Mouse (Mus musculus): Measurements from ENCODE around the gene Tlx3. TPM values are rescaled to one million over a fixed set of nuclear protein-coding genes. Genes with fewer than 3 reads are reported as not detected.

The Tlx3 gene
- polyA plus RNA-seq, 1 experiment from 2014 or later = not detected

- WGBS = 6% methylated on average over 12 of the region's 12 CpGs
- no peaks in the 10 kb centered on the region for H3K9me3 ChIP-seq (ENCODE audit: control insufficient read depth, low read length)
- no peak overlapping the region for H3K4me3 ChIP-seq (ENCODE audit: low read depth, low read length)
- DNase-seq (ENCODE audit: low spot score) = no peak
- no peak for ATAC-seq (replicated peaks; ENCODE audit: low FRiP score)
- H3K27ac ChIP-seq (ENCODE audit: low read depth, low read length) = no peak overlapping the region
- H3K27me3 ChIP-seq (replicated peaks; ENCODE audit: control insufficient read depth, insufficient read depth, low read length) = peaks cover 77% of the 10 kb centered on the region
- H3K9ac ChIP-seq (ENCODE audit: low read depth, low read length) = no peak overlapping the region
- H3K4me2 ChIP-seq = no peak overlapping the region
- no peaks in the 10 kb centered on the region for H3K4me1 ChIP-seq (replicated peaks; ENCODE audit: control insufficient read depth, insufficient read depth, low read length)
- H3K36me3 ChIP-seq (ENCODE audit: control insufficient read depth, insufficient read depth, low read length) = no peaks in the 10 kb centered on the region
Measured at GRCm38 (mm10) chr11:33193695-33194094, 9.7 kb downstream of the Tlx3 start.

- Histone ChIP-seq H3K9ac (ENCODE audit: low read depth, low read length) (no peak overlapping the region), H3K4me2 (no peak overlapping the region), H3K27ac (ENCODE audit: low read depth, low read length) (no peak overlapping the region), H3K27me3 (replicated peaks; ENCODE audit: control insufficient read depth, insufficient read depth, low read length) (peaks cover 34% of the 10 kb centered on the region), H3K9me3 (ENCODE audit: control insufficient read depth, low read length) (no peaks in the 10 kb centered on the region), H3K4me1 (replicated peaks; ENCODE audit: control insufficient read depth, insufficient read depth, low read length) (no peaks in the 10 kb centered on the region), H3K36me3 (ENCODE audit: control insufficient read depth, insufficient read depth, low read length) (no peaks in the 10 kb centered on the region), H3K4me3 (ENCODE audit: low read depth, low read length) (no peak overlapping the region)
- ATAC-seq (replicated peaks; ENCODE audit: low FRiP score) = no peak
- WGBS = 79% methylated on average over 3 of the region's 3 CpGs
- no peak for DNase-seq (ENCODE audit: low spot score)
Measured at GRCm38 (mm10) chr11:33181804-33182203, 21.6 kb downstream of the Tlx3 start.

- WGBS = 6% methylated on average over 18 of the region's 18 CpGs
- ATAC-seq (replicated peaks; ENCODE audit: low FRiP score) = no peak
- H3K4me3 ChIP-seq (ENCODE audit: low read depth, low read length) = peak overlapping the region; percentile 22
- no peak overlapping the region for H3K9ac ChIP-seq (ENCODE audit: low read depth, low read length)
- no peaks in the 10 kb centered on the region for H3K4me1 ChIP-seq (replicated peaks; ENCODE audit: control insufficient read depth, insufficient read depth, low read length)
- H3K27ac ChIP-seq (ENCODE audit: low read depth, low read length) = no peak overlapping the region
- no peaks in the 10 kb centered on the region for H3K9me3 ChIP-seq (ENCODE audit: control insufficient read depth, low read length)
- peaks cover 39% of the 10 kb centered on the region for H3K27me3 ChIP-seq (replicated peaks; ENCODE audit: control insufficient read depth, insufficient read depth, low read length)
- H3K36me3 ChIP-seq (ENCODE audit: control insufficient read depth, insufficient read depth, low read length) = no peaks in the 10 kb centered on the region
- peak overlapping the region; percentile 45 for H3K4me2 ChIP-seq
- peak; percentile 46 for DNase-seq (ENCODE audit: low spot score)
Measured at GRCm38 (mm10) chr11:33180701-33181116, 22.7 kb downstream of the Tlx3 start.

DNA sequence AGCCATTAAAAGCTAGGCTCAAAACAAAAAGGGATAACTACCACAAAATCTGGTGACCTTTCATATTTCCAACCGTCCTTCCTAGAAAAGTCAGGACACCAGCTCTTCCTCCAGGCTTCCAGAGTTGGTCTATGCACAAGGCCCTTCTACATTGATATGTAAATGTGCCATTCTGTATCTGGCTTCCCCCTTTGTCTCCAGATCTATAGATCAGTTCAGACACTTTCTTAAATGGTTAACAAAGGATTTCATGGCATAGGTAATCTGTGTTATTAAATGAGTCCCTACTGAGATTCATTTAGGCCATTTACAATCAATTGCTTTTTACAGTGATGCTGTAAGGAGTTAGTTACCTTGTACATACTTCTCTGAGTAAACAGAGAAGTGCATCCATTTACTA is 23.6 kb downstream of the Tlx3 start:
- no peak for ATAC-seq (replicated peaks; ENCODE audit: low FRiP score)
- no peak overlapping the region for H3K27ac ChIP-seq (ENCODE audit: low read depth, low read length)
- 81% methylated on average over 1 of the region's 1 CpGs for WGBS
- H3K4me2 ChIP-seq = no peak overlapping the region
- H3K27me3 ChIP-seq (replicated peaks; ENCODE audit: control insufficient read depth, insufficient read depth, low read length) = peaks cover 42% of the 10 kb centered on the region
- no peaks in the 10 kb centered on the region for H3K9me3 ChIP-seq (ENCODE audit: control insufficient read depth, low read length)
- no peak overlapping the region for H3K9ac ChIP-seq (ENCODE audit: low read depth, low read length)
- H3K36me3 ChIP-seq (ENCODE audit: control insufficient read depth, insufficient read depth, low read length) = no peaks in the 10 kb centered on the region
- no peak for DNase-seq (ENCODE audit: low spot score)
- H3K4me3 ChIP-seq (ENCODE audit: low read depth, low read length) = no peak overlapping the region
- H3K4me1 ChIP-seq (replicated peaks; ENCODE audit: control insufficient read depth, insufficient read depth, low read length) = no peaks in the 10 kb centered on the region

DNA sequence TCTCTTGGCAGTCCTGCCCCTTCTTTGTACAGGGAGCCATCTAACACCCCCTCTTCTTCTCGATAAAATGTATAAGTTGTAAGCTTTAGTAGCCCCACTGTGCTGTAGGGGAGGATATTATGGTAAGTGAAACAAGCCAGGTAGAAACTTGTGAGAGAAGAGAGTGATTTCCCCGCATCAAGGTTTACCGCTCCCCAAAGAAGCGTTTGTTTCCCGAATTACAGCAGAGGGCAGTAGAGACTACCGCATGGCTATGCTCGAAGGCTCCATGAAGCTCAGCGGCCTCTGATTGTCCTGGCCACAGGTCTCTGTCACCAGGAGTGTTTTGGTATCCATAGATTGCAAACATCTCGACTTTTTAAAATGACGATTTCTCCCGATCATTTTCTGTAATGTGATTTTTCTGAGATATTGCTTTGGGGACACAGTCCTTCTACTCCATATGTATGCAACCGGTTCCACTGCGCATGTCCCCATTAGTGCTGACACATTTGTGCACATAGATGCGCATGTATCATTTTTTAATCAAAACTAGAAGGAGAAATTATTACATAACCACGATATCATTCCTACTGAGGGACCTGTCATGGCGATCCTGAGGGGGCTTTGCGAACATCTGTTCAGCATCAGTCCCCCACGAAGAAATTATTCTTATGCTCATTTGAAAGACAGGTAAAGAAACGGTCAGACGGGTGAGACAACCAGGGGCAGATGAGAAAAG is 26.7 kb downstream of the Tlx3 start:
- Histone ChIP-seq H3K36me3 (ENCODE audit: control insufficient read depth, insufficient read depth, low read length) (no peaks in the 10 kb centered on the region), H3K4me2 (no peak overlapping the region), H3K27me3 (replicated peaks; ENCODE audit: control insufficient read depth, insufficient read depth, low read length) (peaks cover 53% of the 10 kb centered on the region), H3K4me1 (replicated peaks; ENCODE audit: control insufficient read depth, insufficient read depth, low read length) (no peaks in the 10 kb centered on the region), H3K27ac (ENCODE audit: low read depth, low read length) (no peak overlapping the region), H3K9ac (ENCODE audit: low read depth, low read length) (no peak overlapping the region), H3K4me3 (ENCODE audit: low read depth, low read length) (no peak overlapping the region), H3K9me3 (ENCODE audit: control insufficient read depth, low read length) (no peaks in the 10 kb centered on the region)
- WGBS = 32% methylated on average over 20 of the region's 20 CpGs
- no peak for ATAC-seq (replicated peaks; ENCODE audit: low FRiP score)
- DNase-seq (ENCODE audit: low spot score) = no peak

DNA sequence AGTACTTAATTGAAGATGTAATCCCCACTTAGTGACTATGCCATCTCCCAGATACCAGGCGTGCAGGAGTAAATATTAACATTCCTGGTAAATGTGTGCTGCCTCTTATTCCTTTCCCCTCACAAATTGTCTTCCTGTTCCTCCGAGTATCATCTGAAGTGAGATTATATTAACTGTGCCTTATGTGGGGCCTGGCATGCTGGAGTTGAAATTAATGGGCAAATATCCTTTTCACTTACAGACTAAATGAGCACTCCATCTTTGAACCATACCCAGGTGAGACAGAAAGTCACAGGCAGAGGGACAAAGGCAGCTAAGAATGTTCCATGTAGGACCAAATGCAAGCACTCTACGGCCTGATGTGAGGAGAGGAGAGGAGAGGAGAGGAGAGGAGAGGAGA is 27.6 kb downstream of the Tlx3 start:
- H3K36me3 ChIP-seq (ENCODE audit: control insufficient read depth, insufficient read depth, low read length) = no peaks in the 10 kb centered on the region
- H3K4me1 ChIP-seq (replicated peaks; ENCODE audit: control insufficient read depth, insufficient read depth, low read length) = no peaks in the 10 kb centered on the region
- ATAC-seq (replicated peaks; ENCODE audit: low FRiP score) = no peak
- H3K27me3 ChIP-seq (replicated peaks; ENCODE audit: control insufficient read depth, insufficient read depth, low read length) = peaks cover 45% of the 10 kb centered on the region
- WGBS = 66% methylated on average over 3 of the region's 3 CpGs
- no peak overlapping the region for H3K4me3 ChIP-seq (ENCODE audit: low read depth, low read length)
- no peaks in the 10 kb centered on the region for H3K9me3 ChIP-seq (ENCODE audit: control insufficient read depth, low read length)
- H3K27ac ChIP-seq (ENCODE audit: low read depth, low read length) = no peak overlapping the region
- no peak overlapping the region for H3K4me2 ChIP-seq
- no peak overlapping the region for H3K9ac ChIP-seq (ENCODE audit: low read depth, low read length)
- DNase-seq (ENCODE audit: low spot score) = no peak

DNA sequence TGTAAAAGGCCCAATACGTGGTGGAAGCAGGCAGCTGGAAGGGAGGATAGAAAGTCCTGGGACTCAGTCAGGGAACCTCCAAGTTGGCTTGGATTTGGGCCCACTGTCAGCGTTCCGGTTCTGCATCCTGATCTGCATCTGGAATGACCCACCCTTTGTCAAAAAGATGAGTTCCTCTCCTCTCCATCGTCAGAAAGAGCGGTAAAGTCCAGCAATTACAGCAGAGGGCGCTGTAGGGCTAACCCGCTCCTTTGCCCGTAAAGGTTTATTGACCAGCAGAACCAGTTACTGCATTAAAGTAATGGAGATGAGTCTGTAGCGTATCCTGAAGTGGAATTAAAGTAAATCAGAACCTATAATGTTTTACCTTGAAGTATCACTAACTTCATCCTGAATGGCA is 32.9 kb downstream of the Tlx3 start:
- H3K9me3 ChIP-seq (ENCODE audit: control insufficient read depth, low read length) = no peaks in the 10 kb centered on the region
- H3K36me3 ChIP-seq (ENCODE audit: control insufficient read depth, insufficient read depth, low read length) = no peaks in the 10 kb centered on the region
- H3K27me3 ChIP-seq (replicated peaks; ENCODE audit: control insufficient read depth, insufficient read depth, low read length) = peaks cover 17% of the 10 kb centered on the region
- no peak for DNase-seq (ENCODE audit: low spot score)
- no peak overlapping the region for H3K4me2 ChIP-seq
- no peak overlapping the region for H3K4me3 ChIP-seq (ENCODE audit: low read depth, low read length)
- 10% methylated on average over 9 of the region's 9 CpGs for WGBS
- no peak overlapping the region for H3K9ac ChIP-seq (ENCODE audit: low read depth, low read length)
- H3K27ac ChIP-seq (ENCODE audit: low read depth, low read length) = no peak overlapping the region
- no peak for ATAC-seq (replicated peaks; ENCODE audit: low FRiP score)
- H3K4me1 ChIP-seq (replicated peaks; ENCODE audit: control insufficient read depth, insufficient read depth, low read length) = no peaks in the 10 kb centered on the region

- H3K9ac ChIP-seq (ENCODE audit: low read depth, low read length) = peak within 1 kb of the TSS; percentile 99
- H3K36me3 ChIP-seq (ENCODE audit: control insufficient read depth, insufficient read depth, low read length) = peaks cover 10% of the 10 kb centered on the region
- H3K9me3 ChIP-seq (ENCODE audit: control insufficient read depth, low read length) = no peaks in the 10 kb centered on the region
- H3K27me3 ChIP-seq (replicated peaks; ENCODE audit: control insufficient read depth, insufficient read depth, low read length) = 0 out of 2 replicates have a peak, but pooled peaks cover 3% of the 10 kb centered on the region
- 3% methylated on average over 49 of the region's 49 CpGs for WGBS
- peak within 1 kb of the TSS; percentile 78 for H3K4me2 ChIP-seq
- H3K27ac ChIP-seq (ENCODE audit: low read depth, low read length) = peak within 1 kb of the TSS; percentile 92
- peaks cover 5% of the 10 kb centered on the region; the same call in 1 of the 2 replicates for H3K4me1 ChIP-seq (replicated peaks; ENCODE audit: control insufficient read depth, insufficient read depth, low read length)
- peak within 1 kb of the TSS; percentile 98 for H3K4me3 ChIP-seq (ENCODE audit: low read depth, low read length)
- DNase-seq (ENCODE audit: low spot score) (peak; percentile 99), ATAC-seq (replicated peaks; ENCODE audit: low FRiP score) (peak; percentile 92)
Measured at GRCm38 (mm10) chr11:33162998-33163506, 40.3 kb downstream of the Tlx3 start, which contains the start of gene Npm1. Gene Npm1 (minus strand): TSS chr11:33163206.
